Mouse (Mus musculus): ENCODE measurements around the gene Nckap1.

DNA sequence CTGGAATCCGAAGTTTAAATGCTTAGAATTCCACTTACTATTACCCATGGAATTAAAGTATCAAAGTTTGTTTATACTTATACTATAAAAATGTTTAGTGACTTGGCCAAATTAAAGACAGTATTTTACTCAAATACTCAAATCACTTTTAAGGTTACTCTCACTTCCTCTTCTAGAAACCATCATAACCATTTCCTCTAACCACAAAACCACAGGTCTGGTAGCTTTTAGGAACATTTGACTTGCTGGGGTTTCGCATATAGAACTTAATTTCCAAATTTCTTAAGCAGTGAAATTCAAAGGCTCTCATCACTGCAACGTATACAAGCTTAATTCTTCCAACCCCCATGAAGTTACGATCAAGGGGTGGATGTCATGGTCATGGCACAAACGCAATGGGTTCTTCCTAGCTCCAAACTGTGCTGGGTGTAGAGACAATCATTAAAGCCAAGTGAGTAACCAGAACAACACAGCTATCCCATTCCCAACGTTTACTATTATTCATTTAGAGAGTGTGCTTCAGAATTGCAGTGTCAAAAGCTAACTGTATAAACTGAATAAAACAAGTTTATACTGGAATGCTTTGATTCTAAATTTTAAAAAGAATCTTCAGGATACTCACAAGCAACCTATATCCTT is 1.8 kb downstream of the Nckap1 start:
- TF ChIP-seq CTCF (IDR thresholded peaks at IDR 0.05; ENCODE audit: control insufficient read depth, insufficient read depth, insufficient replicate concordance, low read depth, low read length) (no peak), POLR2A (IDR thresholded peaks at IDR 0.05; ENCODE audit: control insufficient read depth, low read depth, low read length) (no peak)
